9 mouse cellular contexts compared by ENCODE assay signal in the genomic region with DNA sequence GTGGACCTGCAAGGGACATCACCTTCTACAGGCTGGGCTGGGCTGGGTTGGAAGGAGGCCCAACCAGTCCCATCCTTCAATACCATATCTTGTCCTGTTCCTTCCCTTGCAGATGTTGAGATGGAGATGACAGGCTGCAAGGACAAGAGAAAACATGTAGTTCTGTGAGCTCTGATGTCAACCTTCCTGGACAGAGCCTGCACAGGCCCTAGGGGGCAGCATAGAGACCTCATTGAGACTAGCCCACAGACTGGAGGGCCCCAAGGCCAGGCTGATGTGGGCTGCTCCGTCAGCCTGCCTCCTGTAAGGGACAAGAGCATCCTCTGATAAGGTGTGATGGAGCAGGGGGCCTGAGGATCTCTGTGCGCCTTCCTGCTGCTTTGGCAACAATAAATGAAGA. TPM values are rescaled to one million over a fixed set of nuclear protein-coding genes. Genes with fewer than 3 reads are reported as not detected.
DNase-seq lines count a peak whose midpoint lies in the region; ATAC-seq lines count a peak whose summit lies in the region.
"Had no signal": no experiment of that assay in that cellular context is flagged by ENCODE, and none has a peak within 500 bp of the region (broad histone marks: within the 10 kb centered on the region; RNA-seq: fewer than 3 reads in every experiment).

No protein-coding gene starts in this region.

- H3K4me1 ChIP-seq in kidney, embryonic 14.5 days (ENCODE audit: control insufficient read depth, insufficient read depth, low read length): peaks cover 17% of the 10 kb centered on the region
- H3K4me1 ChIP-seq in kidney, embryonic 15.5 days: peaks cover 47% of the 10 kb centered on the region

- H3K27me3 ChIP-seq in kidney, embryonic 14.5 days (ENCODE audit: control insufficient read depth, insufficient read depth, low read length): no peaks in the 10 kb centered on the region; the same call in 1 of the 2 replicates
- no peaks in the 10 kb centered on the region for H3K27me3 ChIP-seq in kidney, embryonic 15.5 days
- H3K27me3 ChIP-seq: lung, embryonic 15.5 days had no signal

- peaks cover 31% of the 10 kb centered on the region for H3K36me3 ChIP-seq in kidney, embryonic 14.5 days (ENCODE audit: control insufficient read depth, insufficient read depth, low read length)
- H3K36me3 ChIP-seq in kidney, embryonic 15.5 days: peaks cover 35% of the 10 kb centered on the region

- DNase-seq in kidney, adult 8-10 months: peak; percentile 13 to 48
- DNase-seq in ES-CJ7 (ENCODE audit: low read depth, low spot score): peak; percentile 82
- peak; percentile 68 for DNase-seq in brain, adult 2 months (ENCODE audit: low read depth, low spot score)
- DNase-seq in retina, embryonic 14.5 days (ENCODE audit: low spot score): peak; percentile 79
- DNase-seq in ovary, postnatal 14 days (ENCODE audit: low spot score): no peak

- H3K27ac ChIP-seq in kidney, embryonic 14.5 days (ENCODE audit: low read depth, low read length): no peak overlapping the region
- H3K27ac ChIP-seq in kidney, embryonic 15.5 days: no peak overlapping the region
- H3K27ac ChIP-seq: lung, embryonic 15.5 days had no signal

- no peaks in the 10 kb centered on the region for H3K9me3 ChIP-seq in kidney, embryonic 14.5 days (ENCODE audit: control insufficient read depth, low read length)
- H3K9me3 ChIP-seq in kidney, embryonic 15.5 days (replicated peaks): no peaks in the 10 kb centered on the region
- H3K9me3 ChIP-seq: lung, embryonic 15.5 days had no signal

- WGBS in kidney, embryonic 14.5 days: 52% methylated on average over 2 of the region's 2 CpGs
- WGBS in kidney, embryonic 15.5 days: 46% methylated on average over 2 of the region's 2 CpGs

- ATAC-seq in kidney, embryonic 14.5 days (ENCODE audit: low FRiP score, low TSS enrichment): no peak
- no peak for ATAC-seq in kidney, embryonic 15.5 days (replicated peaks; ENCODE audit: low FRiP score)

- no peak overlapping the region for H3K9ac ChIP-seq in kidney, embryonic 14.5 days (ENCODE audit: low read depth, low read length)
- 0 out of 2 replicates have a peak overlapping the region, but pooled peaks have one; percentile 17 for H3K9ac ChIP-seq in kidney, embryonic 15.5 days
- H3K9ac ChIP-seq: lung, embryonic 15.5 days had no signal

- H3K4me3 ChIP-seq in kidney, embryonic 14.5 days (ENCODE audit: low read length): no peak overlapping the region
- no peak overlapping the region for H3K4me3 ChIP-seq in kidney, embryonic 15.5 days (replicated peaks)
- H3K4me3 ChIP-seq: erythroblast, embryonic 14.5 days; lung, embryonic 15.5 days had no signal

- no peak overlapping the region for H3K4me2 ChIP-seq in kidney, embryonic 14.5 days (replicated peaks; ENCODE audit: low read depth, low read length)
- no peak overlapping the region for H3K4me2 ChIP-seq in kidney, embryonic 15.5 days
- H3K4me2 ChIP-seq: lung, embryonic 15.5 days had no signal

RNA-seq across cellular contexts. Expression of a gene that starts 2.0 kb away (rescaled TPM):
- 10.3 and 12.1 TPM in 2 replicates for polyA plus RNA-seq in kidney, embryonic 14.5 days (2014; fragmentation: Nextera tagmentation; extraction: Ambion mirVana)
- polyA plus RNA-seq in kidney, embryonic 15.5 days (2015; fragmentation: Nextera tagmentation; extraction: Ambion mirVana): 11.2 and 13.2 TPM in 2 replicates

RNA-seq across cellular contexts. Expression of a gene that starts 4.6 kb away (rescaled TPM):
- 15.4 and 17.3 TPM in 2 replicates for polyA plus RNA-seq in kidney, embryonic 14.5 days (2014; fragmentation: Nextera tagmentation; extraction: Ambion mirVana)
- 15.4 and 17.0 TPM in 2 replicates for polyA plus RNA-seq in kidney, embryonic 15.5 days (2015; fragmentation: Nextera tagmentation; extraction: Ambion mirVana)

RNA-seq across cellular contexts. Expression of a gene that starts 8.9 kb away (rescaled TPM):
- polyA plus RNA-seq in kidney, embryonic 14.5 days (2014; fragmentation: Nextera tagmentation; extraction: Ambion mirVana): 80.0 and 104 TPM in 2 replicates
- polyA plus RNA-seq in kidney, embryonic 15.5 days (2015; fragmentation: Nextera tagmentation; extraction: Ambion mirVana): 95.1 and 111 TPM in 2 replicates

RNA-seq across cellular contexts. Expression of a gene that starts 26.6 kb away (rescaled TPM):
- polyA plus RNA-seq in kidney, embryonic 14.5 days (2014; fragmentation: Nextera tagmentation; extraction: Ambion mirVana): 42.3 and 46.2 TPM in 2 replicates
- 18.8 and 19.5 TPM in 2 replicates for polyA plus RNA-seq in kidney, embryonic 15.5 days (2015; fragmentation: Nextera tagmentation; extraction: Ambion mirVana)

RNA-seq across cellular contexts. Expression of a gene that starts 34.1 kb away (rescaled TPM):
- 8.1 and 8.4 TPM in 2 replicates for polyA plus RNA-seq in kidney, embryonic 14.5 days (2014; fragmentation: Nextera tagmentation; extraction: Ambion mirVana)
- polyA plus RNA-seq in kidney, embryonic 15.5 days (2015; fragmentation: Nextera tagmentation; extraction: Ambion mirVana): 5.7 and 6.1 TPM in 2 replicates
